Mouse (Mus musculus): ENCODE results near the gene Mia2. TPM values are rescaled to one million over a fixed set of nuclear protein-coding genes. Genes with fewer than 3 reads are reported as not detected.

The Mia2 gene
- polyA plus RNA-seq, 1 experiment from 2014 or later = 43.1 TPM

DNA sequence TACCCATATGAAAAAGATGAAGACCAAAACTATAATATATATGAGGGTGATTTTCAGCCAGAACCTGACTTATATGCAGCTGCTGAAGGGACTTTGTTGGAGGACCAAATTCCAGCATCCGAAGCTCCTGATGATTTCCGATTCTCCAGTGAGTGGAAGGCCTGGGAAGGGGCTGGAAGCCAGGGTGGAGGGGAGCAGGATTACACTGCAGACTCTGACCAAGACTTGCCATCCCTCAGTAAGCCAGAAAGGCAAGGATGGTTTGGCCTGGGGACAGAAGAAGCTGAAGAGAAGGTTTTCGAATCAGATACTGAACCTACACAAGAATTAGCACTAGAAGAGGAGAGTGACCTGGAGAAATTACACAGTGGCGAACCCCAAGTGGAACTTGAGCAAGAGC, 12.3 kb downstream of the Mia2 start:
- no peak overlapping the region for H3K27ac ChIP-seq (ENCODE audit: low read depth, low read length)
- WGBS (ENCODE audit: insufficient replicate concordance) = 80% methylated on average over 4 of the region's 4 CpGs
- no peaks in the 10 kb centered on the region for H3K36me3 ChIP-seq (ENCODE audit: control insufficient read depth, insufficient read depth, low read length)
- H3K9me3 ChIP-seq (replicated peaks; ENCODE audit: control insufficient read depth, low read length) = no peaks in the 10 kb centered on the region
- no peak overlapping the region for H3K9ac ChIP-seq (ENCODE audit: low read depth, low read length)
- no peak overlapping the region for H3K4me3 ChIP-seq (ENCODE audit: low read depth, low read length)
- no peak overlapping the region for H3K4me2 ChIP-seq
- no peaks in the 10 kb centered on the region for H3K4me1 ChIP-seq (ENCODE audit: control insufficient read depth, insufficient read depth, low read length)
- H3K27me3 ChIP-seq (ENCODE audit: control insufficient read depth, insufficient read depth, low read length) = no peaks in the 10 kb centered on the region
- no peak for ATAC-seq (replicated peaks; ENCODE audit: insufficient number of reproducible peaks, low FRiP score, low TSS enrichment)

DNA sequence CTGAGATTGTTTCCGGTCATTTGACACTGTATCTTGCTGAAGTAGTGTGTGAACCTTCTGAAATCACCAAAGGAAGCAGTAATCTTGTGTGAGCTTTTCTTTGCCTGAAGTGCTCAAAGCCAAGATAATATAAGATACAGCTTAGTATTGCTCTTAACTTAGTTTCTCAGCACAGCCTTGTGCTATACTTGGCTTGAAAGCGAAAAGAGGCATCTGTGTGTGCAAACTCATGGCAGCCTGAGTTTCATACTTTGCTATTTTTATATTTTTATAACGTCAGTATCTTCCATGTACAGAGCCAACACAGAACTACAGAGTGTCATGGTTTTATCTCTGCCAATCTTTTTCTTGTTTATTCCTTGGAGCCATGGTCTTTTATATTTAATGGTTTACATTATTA, 21.6 kb downstream of the Mia2 start:
- H3K27ac ChIP-seq (ENCODE audit: low read depth, low read length) = no peak overlapping the region
- no peak overlapping the region for H3K4me2 ChIP-seq
- 55% methylated on average over 3 of the region's 3 CpGs for WGBS (ENCODE audit: insufficient replicate concordance)
- H3K36me3 ChIP-seq (ENCODE audit: control insufficient read depth, insufficient read depth, low read length) = no peaks in the 10 kb centered on the region
- H3K4me3 ChIP-seq (ENCODE audit: low read depth, low read length) = no peak overlapping the region
- no peaks in the 10 kb centered on the region for H3K4me1 ChIP-seq (ENCODE audit: control insufficient read depth, insufficient read depth, low read length)
- no peak for ATAC-seq (replicated peaks; ENCODE audit: insufficient number of reproducible peaks, low FRiP score, low TSS enrichment)
- no peaks in the 10 kb centered on the region for H3K9me3 ChIP-seq (replicated peaks; ENCODE audit: control insufficient read depth, low read length)
- H3K27me3 ChIP-seq (ENCODE audit: control insufficient read depth, insufficient read depth, low read length) = no peaks in the 10 kb centered on the region
- H3K9ac ChIP-seq (ENCODE audit: low read depth, low read length) = no peak overlapping the region

DNA sequence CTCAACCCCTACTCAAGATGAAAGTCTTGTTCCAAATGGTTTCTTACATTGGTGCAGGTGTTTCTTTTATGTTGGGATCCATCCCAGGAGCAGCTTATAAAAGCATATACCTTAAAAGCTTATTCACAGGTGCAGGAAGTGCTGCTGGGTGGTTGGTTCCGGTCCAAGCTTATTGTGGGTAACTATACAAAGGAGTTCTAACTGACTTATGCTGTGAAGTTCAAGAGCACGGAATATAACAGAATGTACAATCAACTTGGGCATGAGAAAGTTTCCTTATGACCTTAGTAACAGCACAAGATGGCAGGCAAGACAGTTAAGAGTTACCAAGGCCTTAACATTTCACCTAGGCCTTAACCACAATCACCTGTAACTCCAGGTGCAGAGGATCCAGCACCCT, 29.8 kb downstream of the Mia2 start:
- Histone ChIP-seq H3K4me2 (no peak overlapping the region), H3K27ac (ENCODE audit: low read depth, low read length) (no peak overlapping the region), H3K4me1 (ENCODE audit: control insufficient read depth, insufficient read depth, low read length) (peaks cover 6% of the 10 kb centered on the region; the same call in 1 of the 2 replicates), H3K36me3 (ENCODE audit: control insufficient read depth, insufficient read depth, low read length) (no peaks in the 10 kb centered on the region), H3K27me3 (ENCODE audit: control insufficient read depth, insufficient read depth, low read length) (no peaks in the 10 kb centered on the region), H3K9me3 (replicated peaks; ENCODE audit: control insufficient read depth, low read length) (no peaks in the 10 kb centered on the region), H3K9ac (ENCODE audit: low read depth, low read length) (no peak overlapping the region), H3K4me3 (ENCODE audit: low read depth, low read length) (no peak overlapping the region)
- ATAC-seq (replicated peaks; ENCODE audit: insufficient number of reproducible peaks, low FRiP score, low TSS enrichment) = no peak
- WGBS (ENCODE audit: insufficient replicate concordance) = 83% methylated on average over 2 of the region's 2 CpGs

DNA sequence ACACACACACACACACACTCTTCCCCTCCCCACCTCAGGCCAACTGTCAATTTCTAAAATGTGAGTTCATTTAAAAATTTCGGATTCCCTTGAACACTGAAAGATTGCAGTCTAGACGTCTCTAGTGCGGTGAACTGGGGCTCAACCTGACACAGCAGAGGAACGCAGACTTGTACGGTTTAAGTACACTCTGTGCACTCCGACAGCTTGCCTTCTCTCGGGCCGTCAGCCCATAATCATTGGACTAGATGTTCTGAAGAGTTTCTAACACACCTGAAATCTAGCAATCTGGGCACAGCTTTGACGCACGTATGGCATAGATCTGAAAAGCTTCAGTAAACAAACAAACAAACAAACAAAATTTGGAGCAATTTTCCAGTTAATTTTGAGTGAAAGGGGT, 32.9 kb downstream of the Mia2 start:
- H3K9me3 ChIP-seq (replicated peaks; ENCODE audit: control insufficient read depth, low read length) = no peaks in the 10 kb centered on the region
- peaks cover 13% of the 10 kb centered on the region for H3K4me1 ChIP-seq (ENCODE audit: control insufficient read depth, insufficient read depth, low read length)
- 78% methylated on average over 10 of the region's 10 CpGs for WGBS (ENCODE audit: insufficient replicate concordance)
- no peak overlapping the region for H3K4me2 ChIP-seq
- no peaks in the 10 kb centered on the region for H3K27me3 ChIP-seq (ENCODE audit: control insufficient read depth, insufficient read depth, low read length)
- no peaks in the 10 kb centered on the region for H3K36me3 ChIP-seq (ENCODE audit: control insufficient read depth, insufficient read depth, low read length)
- ATAC-seq (replicated peaks; ENCODE audit: insufficient number of reproducible peaks, low FRiP score, low TSS enrichment) = no peak
- no peak overlapping the region for H3K9ac ChIP-seq (ENCODE audit: low read depth, low read length)
- no peak overlapping the region for H3K4me3 ChIP-seq (ENCODE audit: low read depth, low read length)
- H3K27ac ChIP-seq (ENCODE audit: low read depth, low read length) = no peak overlapping the region

DNA sequence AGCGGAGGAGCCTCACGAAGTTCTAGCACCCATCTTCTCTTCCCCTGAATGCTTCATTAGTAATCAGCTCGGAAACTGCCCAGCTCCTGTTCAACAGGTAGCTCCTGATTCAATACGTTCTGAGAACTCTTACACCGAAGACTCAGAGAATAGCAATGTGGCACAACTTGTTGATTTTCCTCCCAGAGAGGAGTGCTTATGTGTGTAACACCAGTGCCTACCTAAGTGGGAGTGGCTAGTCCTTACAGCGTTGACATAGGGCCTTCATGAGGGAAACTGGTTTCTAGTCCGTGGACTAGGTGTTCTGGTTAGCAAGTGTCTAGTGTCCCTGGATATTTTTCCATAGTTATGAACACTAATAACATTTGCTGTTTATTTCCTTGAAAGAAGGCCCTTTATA, 33.4 kb downstream of the Mia2 start:
- Histone ChIP-seq H3K4me1 (ENCODE audit: control insufficient read depth, insufficient read depth, low read length) (peaks cover 13% of the 10 kb centered on the region), H3K9me3 (replicated peaks; ENCODE audit: control insufficient read depth, low read length) (no peaks in the 10 kb centered on the region), H3K4me2 (peak overlapping the region; percentile 23; the same call in 1 of the 2 replicates), H3K4me3 (ENCODE audit: low read depth, low read length) (0 out of 2 replicates have a peak overlapping the region, but pooled peaks have one; percentile 3), H3K9ac (ENCODE audit: low read depth, low read length) (no peak overlapping the region), H3K36me3 (ENCODE audit: control insufficient read depth, insufficient read depth, low read length) (no peaks in the 10 kb centered on the region), H3K27ac (ENCODE audit: low read depth, low read length) (no peak overlapping the region), H3K27me3 (ENCODE audit: control insufficient read depth, insufficient read depth, low read length) (no peaks in the 10 kb centered on the region)
- ATAC-seq (replicated peaks; ENCODE audit: insufficient number of reproducible peaks, low FRiP score, low TSS enrichment) = no peak
- 50% methylated on average over 7 of the region's 7 CpGs for WGBS (ENCODE audit: insufficient replicate concordance)

DNA sequence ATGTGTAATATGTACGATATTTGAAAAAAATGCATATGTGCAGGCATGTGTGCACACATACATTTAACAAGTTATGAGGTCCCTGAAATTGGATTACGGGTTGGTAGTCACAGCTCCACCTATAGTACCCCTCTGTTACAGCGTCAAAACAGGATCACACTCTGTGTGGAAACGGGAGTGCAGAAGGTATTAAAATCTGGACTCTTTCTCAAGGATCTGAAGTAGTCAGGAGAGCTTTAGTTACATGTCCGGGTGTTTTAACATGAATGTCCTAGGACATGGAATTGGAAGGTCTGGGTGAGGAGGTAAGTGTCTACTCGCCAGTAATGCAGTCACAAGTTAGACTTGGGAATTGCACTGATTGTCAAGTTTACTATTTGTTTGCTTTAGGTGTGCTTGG, 34.0 kb downstream of the Mia2 start:
- H3K4me1 ChIP-seq (ENCODE audit: control insufficient read depth, insufficient read depth, low read length) = peaks cover 13% of the 10 kb centered on the region
- no peak overlapping the region for H3K27ac ChIP-seq (ENCODE audit: low read depth, low read length)
- WGBS (ENCODE audit: insufficient replicate concordance) = 24% methylated on average over 6 of the region's 6 CpGs
- H3K36me3 ChIP-seq (ENCODE audit: control insufficient read depth, insufficient read depth, low read length) = no peaks in the 10 kb centered on the region
- H3K27me3 ChIP-seq (ENCODE audit: control insufficient read depth, insufficient read depth, low read length) = no peaks in the 10 kb centered on the region
- no peak for ATAC-seq (replicated peaks; ENCODE audit: insufficient number of reproducible peaks, low FRiP score, low TSS enrichment)
- H3K9me3 ChIP-seq (replicated peaks; ENCODE audit: control insufficient read depth, low read length) = no peaks in the 10 kb centered on the region
- peak overlapping the region; percentile 66 for H3K9ac ChIP-seq (ENCODE audit: low read depth, low read length)
- H3K4me3 ChIP-seq (ENCODE audit: low read depth, low read length) = peak overlapping the region; percentile 87
- peak overlapping the region; percentile 85 for H3K4me2 ChIP-seq

DNA sequence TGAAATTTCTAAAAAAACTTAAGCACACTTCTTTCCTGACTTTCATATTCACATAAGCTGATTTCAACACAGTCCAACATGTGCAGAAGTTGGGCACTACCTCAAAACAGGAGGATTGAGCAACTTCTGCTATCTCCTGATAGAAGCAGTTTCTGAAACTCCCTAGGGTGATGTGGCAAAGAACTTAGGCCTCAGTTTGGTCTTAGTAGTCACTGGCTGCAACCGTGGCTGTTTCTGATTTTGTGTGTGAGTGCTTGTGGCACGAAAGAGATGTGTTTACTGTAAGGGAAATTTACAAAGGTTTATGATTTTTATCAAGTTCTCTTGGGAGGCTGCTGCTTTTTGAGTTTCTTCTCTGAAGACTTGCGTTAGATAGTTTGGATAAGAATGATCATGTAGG, 34.6 kb downstream of the Mia2 start:
- 7% methylated on average over 3 of the region's 3 CpGs for WGBS (ENCODE audit: insufficient replicate concordance)
- peak overlapping the region; percentile 95 for H3K9ac ChIP-seq (ENCODE audit: low read depth, low read length)
- H3K4me2 ChIP-seq = peak overlapping the region; percentile 85
- H3K4me1 ChIP-seq (ENCODE audit: control insufficient read depth, insufficient read depth, low read length) = peaks cover 13% of the 10 kb centered on the region
- H3K36me3 ChIP-seq (ENCODE audit: control insufficient read depth, insufficient read depth, low read length) = no peaks in the 10 kb centered on the region
- no peak for ATAC-seq (replicated peaks; ENCODE audit: insufficient number of reproducible peaks, low FRiP score, low TSS enrichment)
- H3K27me3 ChIP-seq (ENCODE audit: control insufficient read depth, insufficient read depth, low read length) = no peaks in the 10 kb centered on the region
- peak overlapping the region; percentile 96 for H3K27ac ChIP-seq (ENCODE audit: low read depth, low read length)
- H3K4me3 ChIP-seq (ENCODE audit: low read depth, low read length) = peak overlapping the region; percentile 87
- no peaks in the 10 kb centered on the region for H3K9me3 ChIP-seq (replicated peaks; ENCODE audit: control insufficient read depth, low read length)

DNA sequence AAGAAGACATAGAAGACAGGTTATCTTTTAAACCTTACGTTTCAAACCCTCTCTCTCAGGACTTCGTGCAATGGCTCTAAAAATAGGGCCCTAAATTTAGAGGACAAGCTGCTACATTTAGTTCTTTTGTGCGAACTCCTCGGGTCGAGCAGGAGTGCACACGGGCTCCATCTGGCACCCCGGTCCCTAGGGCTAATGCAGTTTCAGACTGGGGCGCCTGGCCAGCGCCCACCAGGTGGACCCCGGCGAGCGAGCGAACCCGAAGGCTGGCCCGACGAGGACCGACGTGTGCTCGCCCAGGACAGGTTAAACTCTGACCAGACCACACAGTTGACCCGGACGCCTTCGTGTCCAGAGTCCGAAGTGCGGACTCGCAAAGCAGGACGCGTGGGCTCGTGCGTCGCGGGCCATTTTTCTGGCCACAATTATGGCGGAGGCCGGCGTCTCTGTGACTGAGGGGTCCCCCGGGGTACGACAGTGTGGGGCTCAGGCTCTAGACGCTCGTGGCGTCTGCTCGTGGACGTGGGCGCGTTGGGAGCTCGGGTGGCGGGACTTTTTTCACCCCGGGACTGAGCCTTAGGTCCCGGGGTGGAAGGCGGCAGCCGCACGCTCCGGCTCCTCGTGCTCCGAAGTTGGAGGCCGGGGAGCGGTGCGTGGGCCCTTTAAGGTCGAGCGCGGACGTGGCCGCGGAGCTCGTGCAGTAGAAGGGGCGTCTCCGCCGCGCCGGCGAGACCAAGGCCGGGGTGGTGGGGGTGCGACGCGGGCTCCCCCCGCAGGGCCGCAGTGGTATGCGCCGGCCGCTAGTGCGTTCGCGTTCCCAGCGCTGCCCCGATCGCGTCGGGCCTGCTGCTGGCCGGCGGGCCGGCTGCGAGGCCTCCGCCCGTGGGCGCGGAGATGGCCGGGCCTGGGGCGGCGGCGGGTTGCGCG, 35.3 kb downstream of the Mia2 start:
- Histone ChIP-seq H3K9ac (ENCODE audit: low read depth, low read length) (peak overlapping the region; percentile 95), H3K27ac (ENCODE audit: low read depth, low read length) (peak overlapping the region; percentile 96), H3K36me3 (ENCODE audit: control insufficient read depth, insufficient read depth, low read length) (no peaks in the 10 kb centered on the region), H3K4me2 (peak overlapping the region; percentile 85), H3K4me1 (ENCODE audit: control insufficient read depth, insufficient read depth, low read length) (peaks cover 13% of the 10 kb centered on the region), H3K4me3 (ENCODE audit: low read depth, low read length) (peak overlapping the region; percentile 87), H3K27me3 (ENCODE audit: control insufficient read depth, insufficient read depth, low read length) (no peaks in the 10 kb centered on the region), H3K9me3 (replicated peaks; ENCODE audit: control insufficient read depth, low read length) (no peaks in the 10 kb centered on the region)
- 1% methylated on average over 91 of the region's 100 CpGs for WGBS (ENCODE audit: insufficient replicate concordance)
- peak; percentile 95 for ATAC-seq (replicated peaks; ENCODE audit: insufficient number of reproducible peaks, low FRiP score, low TSS enrichment)

DNA sequence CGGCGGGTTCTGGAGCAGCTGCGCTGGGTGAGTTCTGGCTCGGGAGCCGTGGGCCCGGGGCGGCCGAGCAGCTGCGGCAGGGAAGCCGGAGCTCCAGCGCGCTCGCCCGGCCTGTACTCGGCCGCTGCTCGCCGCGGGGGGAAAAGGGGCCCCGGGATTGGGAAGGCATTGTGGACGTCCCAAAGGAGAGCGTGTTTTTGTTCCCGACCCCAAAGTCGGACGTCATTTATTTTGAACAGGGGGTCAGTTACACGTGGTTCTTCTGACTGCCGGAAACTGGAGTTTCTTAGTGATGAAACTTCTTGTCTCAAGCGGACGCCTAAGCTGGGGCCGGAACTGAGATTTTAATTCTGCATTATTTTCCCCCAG, 36.0 kb downstream of the Mia2 start:
- Histone ChIP-seq H3K27ac (ENCODE audit: low read depth, low read length) (peak overlapping the region; percentile 96), H3K9me3 (replicated peaks; ENCODE audit: control insufficient read depth, low read length) (no peaks in the 10 kb centered on the region), H3K27me3 (ENCODE audit: control insufficient read depth, insufficient read depth, low read length) (no peaks in the 10 kb centered on the region), H3K9ac (ENCODE audit: low read depth, low read length) (peak overlapping the region; percentile 95), H3K4me1 (ENCODE audit: control insufficient read depth, insufficient read depth, low read length) (peaks cover 13% of the 10 kb centered on the region), H3K36me3 (ENCODE audit: control insufficient read depth, insufficient read depth, low read length) (no peaks in the 10 kb centered on the region), H3K4me2 (peak overlapping the region; percentile 85), H3K4me3 (ENCODE audit: low read depth, low read length) (peak overlapping the region; percentile 87)
- WGBS (ENCODE audit: insufficient replicate concordance) = under 1% methylated on average over 28 of the region's 30 CpGs
- peak; percentile 60 for ATAC-seq (replicated peaks; ENCODE audit: insufficient number of reproducible peaks, low FRiP score, low TSS enrichment)

Data from heart, embryonic 11.5 days (tissue).